Mouse (Mus musculus): Measurements from ENCODE around the gene Sft2d1.

GRCm38 (mm10) chr17:8313976-8314375, 3.1 kb downstream of the Sft2d1 start:
- TF ChIP-seq CHD2 (IDR thresholded peaks at IDR 0.05; ENCODE audit: low read length) (no peak), TBP (IDR thresholded peaks at IDR 0.05; ENCODE audit: low read depth, low read length) (no peak), GATA1 (IDR thresholded peaks at IDR 0.05; ENCODE audit: low read depth, low read length) (no peak), BHLHE40 (IDR thresholded peaks at IDR 0.05; ENCODE audit: borderline replicate concordance, low read depth, low read length) (no peak), MAX (IDR thresholded peaks at IDR 0.05; ENCODE audit: low read length) (no peak), POLR2A (IDR thresholded peaks at IDR 0.05; ENCODE audit: control insufficient read depth in 1 of 2, insufficient read depth in 1 of 2, low read depth in 1 of 2, low read length in 2 of 2, poor library complexity in 1 of 2) (no peak), SIN3A (IDR thresholded peaks at IDR 0.05; ENCODE audit: low read length) (no peak), MAZ (IDR thresholded peaks at IDR 0.05; ENCODE audit: low read depth, low read length) (no peak), CTCF (IDR thresholded peaks at IDR 0.05 in 2 of 3, conservative IDR thresholded peaks at IDR 0.05 in 1 of 3; ENCODE audit: control insufficient read depth in 1 of 3, insufficient read depth in 1 of 3, low read depth in 2 of 3, low read length in 3 of 3, poor library complexity in 1 of 3, severe bottlenecking in 1 of 3) (no peak), MEF2A (IDR thresholded peaks at IDR 0.05; ENCODE audit: extremely low read depth, insufficient replicate concordance, low read depth, low read length, poor library complexity, severe bottlenecking) (no peak), ZNF384 (IDR thresholded peaks at IDR 0.05; ENCODE audit: low read depth, low read length) (no peak)

All from MEL (cell line).